In the genomic region with DNA sequence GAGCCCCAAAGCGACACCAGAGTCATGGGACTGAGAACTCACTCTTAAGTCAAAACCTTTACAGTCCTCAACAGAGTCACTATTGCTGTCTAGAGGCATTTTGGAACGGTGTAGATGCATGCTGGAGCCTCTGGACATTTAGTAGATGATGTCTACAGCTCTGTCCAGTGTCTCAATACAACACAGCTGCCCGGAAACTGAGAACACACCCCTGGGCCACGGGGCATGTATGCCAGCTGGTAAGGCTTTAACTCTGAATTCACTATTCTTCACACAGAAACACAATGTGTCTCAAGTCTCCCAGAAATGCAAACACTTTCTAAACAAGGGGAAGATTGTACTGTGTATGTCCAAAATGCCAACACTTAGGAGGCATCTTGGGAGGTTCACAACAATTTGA, we compare ENCODE assay signal across 28 mouse cellular contexts.
"Had no signal": no experiment of that assay in that cellular context is flagged by ENCODE, and none has a peak within 500 bp of the region (broad histone marks: within the 10 kb centered on the region; RNA-seq: fewer than 3 reads in every experiment).

No protein-coding gene starts in this region.

- H3K4me3 ChIP-seq: left cerebral cortex, adult 2 months; limb, embryonic 10.5 days; limb, embryonic 12.5 days; limb, embryonic 13.5 days; limb, embryonic 15.5 days; liver, embryonic 12.5 days; liver, embryonic 13.5 days; liver, embryonic 15.5 days; megakaryocyte, embryonic 14.5 days; midbrain, embryonic 10.5 days; midbrain, embryonic 12.5 days; midbrain, embryonic 13.5 days; midbrain, embryonic 15.5 days; myocyte; neural tube, embryonic 12.5 days; neural tube, embryonic 13.5 days had no signal

- H3K27me3 ChIP-seq: limb, embryonic 12.5 days; limb, embryonic 13.5 days; limb, embryonic 15.5 days; liver, embryonic 12.5 days; liver, embryonic 13.5 days; liver, embryonic 15.5 days; megakaryocyte, embryonic 14.5 days; midbrain, embryonic 12.5 days; midbrain, embryonic 13.5 days; midbrain, embryonic 15.5 days; neural tube, embryonic 12.5 days; neural tube, embryonic 13.5 days had no signal

- H3K9me3 ChIP-seq: limb, embryonic 10.5 days; limb, embryonic 12.5 days; limb, embryonic 13.5 days; limb, embryonic 15.5 days; liver, embryonic 12.5 days; liver, embryonic 13.5 days; liver, embryonic 15.5 days; midbrain, embryonic 10.5 days; midbrain, embryonic 12.5 days; midbrain, embryonic 13.5 days; midbrain, embryonic 15.5 days; neural tube, embryonic 12.5 days; neural tube, embryonic 13.5 days had no signal

- H3K4me2 ChIP-seq: limb, embryonic 12.5 days; limb, embryonic 13.5 days; limb, embryonic 15.5 days; liver, embryonic 11.5 days; liver, embryonic 12.5 days; liver, embryonic 13.5 days; liver, embryonic 15.5 days; midbrain, embryonic 11.5 days; midbrain, embryonic 12.5 days; midbrain, embryonic 13.5 days; midbrain, embryonic 15.5 days; neural tube, embryonic 12.5 days; neural tube, embryonic 13.5 days had no signal

- H3K27ac ChIP-seq: left cerebral cortex, adult 2 months; limb, embryonic 10.5 days; limb, embryonic 12.5 days; limb, embryonic 13.5 days; limb, embryonic 15.5 days; liver, embryonic 12.5 days; liver, embryonic 13.5 days; liver, embryonic 14.5 days; liver, embryonic 15.5 days; macrophage; midbrain, embryonic 10.5 days; midbrain, embryonic 12.5 days; midbrain, embryonic 13.5 days; midbrain, embryonic 15.5 days; neural tube, embryonic 12.5 days; neural tube, embryonic 13.5 days had no signal

- DNase-seq: layer of hippocampus, postnatal 36 days; left cerebral cortex, postnatal 4 days; liver; liver, embryonic 13.5 days; liver, postnatal 0 days; lung, postnatal 10 days; lung, postnatal 36 days; midbrain, embryonic 14.5 days had no signal

- H3K36me3 ChIP-seq: limb, embryonic 10.5 days; limb, embryonic 12.5 days; limb, embryonic 13.5 days; limb, embryonic 15.5 days; liver, embryonic 12.5 days; liver, embryonic 13.5 days; liver, embryonic 15.5 days; midbrain, embryonic 10.5 days; midbrain, embryonic 12.5 days; midbrain, embryonic 13.5 days; midbrain, embryonic 15.5 days; neural tube, embryonic 12.5 days; neural tube, embryonic 13.5 days had no signal

- H3K9ac ChIP-seq: limb, embryonic 12.5 days; limb, embryonic 13.5 days; limb, embryonic 15.5 days; liver, embryonic 12.5 days; liver, embryonic 13.5 days; liver, embryonic 14.5 days; liver, embryonic 15.5 days; liver, postnatal 0 days; midbrain, embryonic 12.5 days; midbrain, embryonic 13.5 days; midbrain, embryonic 15.5 days; neural tube, embryonic 12.5 days; neural tube, embryonic 13.5 days had no signal

- H3K4me1 ChIP-seq: limb, embryonic 12.5 days; liver, embryonic 12.5 days; liver, embryonic 13.5 days; liver, embryonic 15.5 days; megakaryocyte, embryonic 14.5 days had no signal

- ATAC-seq: liver, embryonic 12.5 days; liver, postnatal 0 days; midbrain, embryonic 13.5 days; midbrain, embryonic 15.5 days; midbrain, embryonic 16.5 days had no signal
